Mouse (Mus musculus): Measurements from ENCODE around the gene Dgkh.
A peak's percentile ranks its signal among the peaks of the same experiment; 100 is the strongest.

Gene Dgkh

GRCm38 (mm10) chr14:78674606-78675005 is 58.0 kb downstream of the Dgkh start:
- DNase-seq (ENCODE audit: low spot score), result no peak

- DNase-seq (ENCODE audit: low spot score), result no peak
Observed at GRCm38 (mm10) chr14:78669986-78670385, 62.6 kb downstream of the Dgkh start.

GRCm38 (mm10) chr14:78668291-78668690 is 64.3 kb downstream of the Dgkh start:
- DNase-seq (ENCODE audit: low spot score), result peak; percentile 52

GRCm38 (mm10) chr14:78667763-78668162 is 64.8 kb downstream of the Dgkh start:
- DNase-seq (ENCODE audit: low spot score), result no peak

- no peak for DNase-seq (ENCODE audit: low spot score)
Observed at GRCm38 (mm10) chr14:78662641-78663040, 69.9 kb downstream of the Dgkh start.

GRCm38 (mm10) chr14:78661462-78661861 is 71.1 kb downstream of the Dgkh start:
- DNase-seq (ENCODE audit: low spot score), result no peak

GRCm38 (mm10) chr14:78658697-78659096 is 73.9 kb downstream of the Dgkh start:
- no peak for DNase-seq (ENCODE audit: low spot score)

GRCm38 (mm10) chr14:78656832-78657626 is 75.5 kb downstream of the Dgkh start:
- no peak for DNase-seq (ENCODE audit: low spot score)

GRCm38 (mm10) chr14:78654939-78655556 is 77.5 kb downstream of the Dgkh start:
- no peak for DNase-seq (ENCODE audit: low spot score)

- DNase-seq (ENCODE audit: low spot score), result no peak
Observed at GRCm38 (mm10) chr14:78654196-78654595, 78.4 kb downstream of the Dgkh start.

GRCm38 (mm10) chr14:78653333-78653732 is 79.2 kb downstream of the Dgkh start:
- no peak for DNase-seq (ENCODE audit: low spot score)

- no peak for DNase-seq (ENCODE audit: low spot score)
Observed at GRCm38 (mm10) chr14:78651696-78652095, 80.9 kb downstream of the Dgkh start.

GRCm38 (mm10) chr14:78650379-78651095 is 82.0 kb downstream of the Dgkh start:
- no peak for DNase-seq (ENCODE audit: low spot score)

GRCm38 (mm10) chr14:78649525-78650274 is 82.9 kb downstream of the Dgkh start:
- no peak for DNase-seq (ENCODE audit: low spot score)

GRCm38 (mm10) chr14:78645622-78646021 is 87.0 kb downstream of the Dgkh start:
- no peak for DNase-seq (ENCODE audit: low spot score)

- no peak for DNase-seq (ENCODE audit: low spot score)
Observed at GRCm38 (mm10) chr14:78641314-78641713, 91.3 kb downstream of the Dgkh start.

GRCm38 (mm10) chr14:78639691-78640090 is 92.9 kb downstream of the Dgkh start:
- no peak for DNase-seq (ENCODE audit: low spot score)

- DNase-seq (ENCODE audit: low spot score), result no peak
Observed at GRCm38 (mm10) chr14:78635612-78636400, 96.8 kb downstream of the Dgkh start.

GRCm38 (mm10) chr14:78632747-78633146 is 99.8 kb downstream of the Dgkh start:
- no peak for DNase-seq (ENCODE audit: low spot score)

- no peak for DNase-seq (ENCODE audit: low spot score)
Observed at GRCm38 (mm10) chr14:78630923-78631875, 101.4 kb downstream of the Dgkh start.

All from yolk sac, embryonic 10.5 days (tissue).